Mouse (Mus musculus): Measurements from ENCODE around the gene Susd4. TPM values are rescaled to one million over a fixed set of nuclear protein-coding genes. Genes with fewer than 3 reads are reported as not detected.

Susd4 gene
- total and polyA plus RNA-seq, 3 experiments = 4.6 to 6.7 (median 5.2) TPM

DNA sequence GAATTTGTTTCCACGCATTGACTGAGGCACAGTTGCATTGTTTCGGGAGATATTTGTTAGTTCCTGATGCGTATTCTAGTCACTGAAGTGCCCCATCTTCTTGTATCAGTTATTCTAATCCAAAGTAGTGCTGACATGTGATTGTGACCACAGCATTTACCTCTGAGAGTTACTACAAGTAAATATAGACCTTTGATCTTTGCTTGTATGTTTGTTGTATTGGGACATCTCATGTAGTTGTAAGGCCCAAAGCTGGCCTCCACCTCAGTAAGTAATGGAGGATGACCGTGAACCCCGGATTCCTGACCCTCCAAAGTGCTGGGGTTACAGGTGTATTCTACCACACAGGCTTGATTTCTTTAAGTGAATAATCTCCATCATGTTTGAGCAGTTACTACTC lies 152.5 kb downstream of the Susd4 start:
- no peak for DNase-seq

- DNase-seq = no peak
Observed at GRCm38 (mm10) chr1:182918718-182919346, 155.2 kb downstream of the Susd4 start.

DNA sequence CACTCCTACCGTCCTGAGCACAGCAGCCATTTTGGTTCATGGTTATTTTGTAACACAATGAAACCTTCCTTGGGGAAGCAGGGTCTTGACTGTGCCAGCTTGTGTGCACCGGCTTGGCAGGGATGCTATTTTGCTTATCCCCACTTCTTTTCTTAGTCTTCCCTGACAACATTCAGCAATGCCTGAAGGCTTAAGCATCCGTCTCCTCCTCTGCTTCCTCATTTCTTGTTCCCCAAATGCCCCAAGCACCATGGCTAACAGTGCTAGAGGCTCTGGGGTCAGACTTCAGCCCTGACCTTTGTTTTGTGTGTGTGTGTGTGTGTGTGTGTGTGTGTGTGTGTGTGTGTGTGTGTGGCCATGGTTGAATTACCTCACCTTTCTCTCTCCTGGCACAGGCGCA lies 159.2 kb downstream of the Susd4 start:
- DNase-seq = no peak

GRCm38 (mm10) chr1:182926465-182926864 lies 162.8 kb downstream of the Susd4 start:
- no peak for DNase-seq

DNA sequence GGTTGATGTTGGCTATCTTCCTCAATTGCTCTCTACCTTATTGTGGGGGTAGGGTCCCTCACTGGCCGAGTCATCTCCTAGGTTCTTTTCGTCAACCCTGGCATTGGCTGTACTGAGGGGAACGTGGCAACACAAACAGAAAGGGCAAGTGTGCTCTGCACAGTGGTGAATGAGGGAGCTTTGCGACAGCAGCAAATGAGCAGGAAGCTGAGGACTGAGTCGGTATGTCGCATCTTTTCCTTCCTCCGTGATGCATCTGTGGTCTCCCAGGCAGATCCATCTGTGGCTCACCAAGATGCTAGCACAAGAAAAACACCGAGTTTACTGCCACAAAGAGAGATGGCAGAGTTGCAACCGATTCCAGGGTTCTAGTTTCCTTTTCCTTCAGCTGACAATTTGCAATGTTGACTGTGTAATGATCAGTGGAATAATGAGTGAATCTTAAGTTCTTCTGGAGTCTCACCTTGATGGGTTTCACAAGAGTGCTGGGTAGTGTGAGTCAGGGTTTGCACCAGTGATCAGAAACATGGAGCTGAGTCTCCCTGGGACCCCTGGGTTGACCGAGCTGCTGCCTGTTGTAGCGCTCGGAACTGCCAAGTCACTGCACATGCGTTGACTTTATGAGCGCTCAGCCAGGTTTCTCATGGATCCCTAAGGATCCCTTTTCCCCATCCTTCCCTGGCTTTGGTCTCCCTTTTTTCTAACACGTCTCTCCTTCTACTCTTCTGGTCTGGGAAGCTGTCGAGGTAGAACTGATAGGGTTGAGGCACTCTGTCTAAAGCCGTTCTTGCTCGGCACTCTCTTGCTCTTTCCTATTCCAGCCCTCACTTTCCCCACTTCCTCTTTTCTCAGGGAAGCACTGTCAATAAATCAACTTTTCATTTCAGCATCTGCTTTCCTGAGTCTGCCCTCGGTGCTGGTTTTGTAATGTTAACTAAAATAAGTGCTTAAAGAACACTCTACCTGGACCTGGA lies 164.5 kb downstream of the Susd4 start:
- no peak for DNase-seq

- no peak for DNase-seq
Observed at GRCm38 (mm10) chr1:182935469-182935868, 171.8 kb downstream of the Susd4 start.

DNA sequence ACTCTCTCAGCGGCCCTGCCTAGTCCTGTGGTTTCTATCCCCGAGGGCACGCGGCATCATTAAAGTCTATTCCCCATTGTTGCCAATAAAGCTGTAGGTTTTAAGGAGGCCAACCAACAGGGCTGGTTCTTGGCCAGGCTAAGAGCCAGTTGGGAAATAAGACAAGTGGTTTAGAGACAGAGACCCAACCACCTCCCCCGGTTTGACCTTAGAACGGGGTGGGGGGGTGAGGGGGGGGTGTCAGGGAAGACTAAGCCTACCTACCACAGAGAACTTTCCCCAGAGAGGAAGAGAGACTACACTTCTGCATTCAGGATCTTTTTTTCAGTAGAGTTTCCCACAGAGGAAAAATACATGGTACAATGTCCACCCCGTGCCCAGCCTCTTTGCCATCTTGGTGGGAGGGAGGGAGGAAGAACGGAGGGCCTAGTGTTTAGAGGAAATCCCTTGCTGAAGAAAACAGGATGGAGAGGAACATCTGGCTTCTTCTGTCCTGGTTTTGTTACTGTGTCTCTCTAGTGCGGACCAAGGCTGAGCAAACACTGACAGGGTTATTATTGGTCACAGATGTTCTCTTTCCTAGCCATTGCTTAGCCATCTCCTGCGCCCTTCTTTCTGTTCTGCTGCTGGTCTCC lies 173.9 kb downstream of the Susd4 start:
- DNase-seq = no peak

DNA sequence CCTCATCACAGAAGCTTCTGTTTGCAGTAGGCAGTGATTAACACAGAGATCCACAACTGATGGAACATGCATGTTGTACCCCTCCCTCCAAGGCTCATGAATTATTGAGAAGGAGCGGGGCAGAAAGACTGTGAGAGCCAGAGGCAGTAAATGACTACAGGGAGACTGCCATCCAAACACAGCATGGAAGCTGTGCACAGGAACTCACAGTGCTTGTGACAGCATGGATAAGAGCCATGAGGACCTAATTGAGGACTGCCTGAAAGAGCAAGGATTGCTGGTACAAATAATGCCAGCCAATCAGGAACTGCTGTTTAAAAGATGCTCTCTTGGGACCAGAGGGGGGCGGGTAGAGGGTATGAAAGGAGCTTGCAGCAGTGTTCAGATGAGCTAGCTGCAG lies 178.3 kb downstream of the Susd4 start:
- no peak for DNase-seq

GRCm38 (mm10) chr1:182943911-182944310 lies 180.3 kb downstream of the Susd4 start:
- DNase-seq = no peak

GRCm38 (mm10) chr1:182944638-182945037 lies 181.0 kb downstream of the Susd4 start:
- peak; percentile 28 for DNase-seq

GRCm38 (mm10) chr1:182945561-182945960 lies 181.9 kb downstream of the Susd4 start:
- DNase-seq = no peak

Other genes with a start within 250 kb of the Susd4 start
- 100 to 1,000 TPM in 1 of 2 experiments, 10 to 100 TPM in 1; 67.7 to 105 TPM for gene Capn2, start 246.3 kb upstream of the Susd4 start, total RNA-seq (2021)
- gene Capn2, start 246.3 kb upstream of the Susd4 start, polyA plus RNA-seq (2012; rRNA removed) = 25.9 and 34.3 TPM in 2 replicates
- under 1 TPM; 0.17 to 0.38 TPM for gene Capn8, start 198.9 kb upstream of the Susd4 start, total RNA-seq (2021)
- not detected in 2 replicates for gene Capn8, start 198.9 kb upstream of the Susd4 start, polyA plus RNA-seq (2012; rRNA removed)
- gene Ccdc185, start 14.7 kb upstream of the Susd4 start, total RNA-seq (2021) = not detected
- gene Ccdc185, start 14.7 kb upstream of the Susd4 start, polyA plus RNA-seq (2012; rRNA removed) = not detected in 2 replicates
- 1 to 10 TPM; 1.1 to 1.8 TPM for gene Tlr5, start 190.9 kb downstream of the Susd4 start, total RNA-seq (2021)
- gene Tlr5, start 190.9 kb downstream of the Susd4 start, polyA plus RNA-seq (2012; rRNA removed) = 0.95 and 1.1 TPM in 2 replicates